Mouse (Mus musculus) lung, adult 2 months (tissue): ENCODE results near the gene Esrrb.

Experiments
- CTCF ChIP-seq: fragments of 200-500 bp; IDR thresholded peaks from 2 replicates; pipeline ENCODE4 v1.5.1; 2011; ENCODE audit warnings: mild to moderate bottlenecking, low read length, control low read depth; ENCODE audit not compliant: insufficient read depth
- POLR2A ChIP-seq: fragments of 200-500 bp; IDR thresholded peaks from 2 replicates; pipeline ENCODE4 v1.6.1; 2011; ENCODE audit warnings: low read depth, mild to moderate bottlenecking, control low read depth, low read length, borderline replicate concordance; ENCODE audit errors: extremely low read depth

DNA sequence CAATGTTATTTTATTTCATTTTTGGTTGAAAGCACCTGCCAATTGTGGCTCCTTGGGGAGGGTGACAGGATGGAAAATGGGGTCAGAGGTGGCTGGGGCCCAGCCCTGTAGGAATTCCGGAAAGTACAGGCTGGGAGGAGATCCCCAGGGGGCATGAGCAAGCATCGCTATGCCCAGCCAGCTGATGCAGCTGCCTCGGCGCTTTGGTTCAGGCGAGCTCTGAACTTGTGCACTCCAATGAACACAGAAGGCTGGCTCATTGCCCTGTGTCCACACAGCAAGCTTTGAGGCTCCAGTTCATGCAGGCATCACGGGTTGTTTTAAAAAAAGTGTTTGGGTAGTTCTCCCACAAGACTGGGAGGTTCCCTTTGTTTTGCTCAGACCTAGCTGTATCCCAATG lies 156.8 kb downstream of the Esrrb start:
- TF ChIP-seq CTCF (no peak), POLR2A (no peak)
